Mouse (Mus musculus) hindbrain, embryonic 11.5 days (tissue): ENCODE results near the gene Tmem120b. TPM values are rescaled to one million over a fixed set of nuclear protein-coding genes. Genes with fewer than 3 reads are reported as not detected.
"Not testable (repeated sequence)": the region's sequence is repeated elsewhere in the genome, so short reads cannot be mapped to it uniquely, and the experiment has no call there.

Experiments
- ATAC-seq: fragments of 200-750 bp; cut with Nextera tagmentation; 2 replicates; pipeline ENCODE4 v1.8.0; 2017; ENCODE audit warnings: mild to moderate bottlenecking, moderate TSS enrichment, moderate library complexity; ENCODE audit not compliant: low FRiP score
- DNase-seq: peaks from one replicate; pipeline ENCODE4 v3.0.0-alpha.2; 2015; ENCODE audit warnings: low spot score
- H3K27ac ChIP-seq: fragments of 300-500 bp; sonication (generic); 2 replicates; pipeline ENCODE4 v1.5.1; 2014; ENCODE audit warnings: mild to moderate bottlenecking, low read depth, low read length
- H3K27me3 ChIP-seq: fragments of 300-500 bp; sonication (generic); 2 replicates; pipeline ENCODE4 v1.6.1; 2014; ENCODE audit warnings: mild to moderate bottlenecking, low read length, moderate library complexity, mixed read lengths; ENCODE audit not compliant: control insufficient read depth, insufficient read depth
- H3K36me3 ChIP-seq: fragments of 300-500 bp; sonication (generic); 2 replicates; pipeline ENCODE4 v1.6.1; 2014; ENCODE audit warnings: mild to moderate bottlenecking, low read length, moderate library complexity, mixed read lengths; ENCODE audit not compliant: control insufficient read depth, insufficient read depth
- H3K4me1 ChIP-seq: fragments of 300-500 bp; sonication (generic); replicated peaks from 2 replicates; pipeline ENCODE4 v1.6.1; 2014; ENCODE audit warnings: low read length, mixed read lengths; ENCODE audit not compliant: control insufficient read depth, insufficient read depth
- H3K4me2 ChIP-seq: fragments of 300-500 bp; sonication (generic); replicated peaks from 2 replicates; pipeline ENCODE4 v1.6.1; 2014; ENCODE audit warnings: mild to moderate bottlenecking, low read depth, low read length
- H3K4me3 ChIP-seq: fragments of 300-500 bp; sonication (generic); 2 replicates; pipeline ENCODE4 v1.5.1; 2014; ENCODE audit warnings: low read depth, low read length
- H3K9ac ChIP-seq: fragments of 300-500 bp; sonication (generic); 2 replicates; pipeline ENCODE4 v1.6.1; 2014; ENCODE audit warnings: low read depth, low read length
- H3K9me3 ChIP-seq: fragments of 300-500 bp; sonication (generic); 2 replicates; pipeline ENCODE4 v1.6.1; 2016; ENCODE audit warnings: low read length; ENCODE audit not compliant: control insufficient read depth
- WGBS: fragments of 180-500 bp; shearing (Covaris S2); extraction: QIAGEN DNeasy Blood & Tissue Kit; methylation state at CpG from one replicate; pipeline ENCODE4 v1.1.7; 2014; 5-methylcytosine and 5-hydroxymethylcytosine counted together
- polyA plus RNA-seq: library from polyadenylated mRNA; unstranded; fragments of >200 nt; fragmentation: Nextera tagmentation; extraction: Ambion mirVana; gene quantifications from 2 replicates; pipeline ENCODE4 v1.2.1, GENCODE M21; 2014

The Tmem120b gene
- polyA plus RNA-seq, 1 experiment from 2014 or later: 7.8 TPM

DNA sequence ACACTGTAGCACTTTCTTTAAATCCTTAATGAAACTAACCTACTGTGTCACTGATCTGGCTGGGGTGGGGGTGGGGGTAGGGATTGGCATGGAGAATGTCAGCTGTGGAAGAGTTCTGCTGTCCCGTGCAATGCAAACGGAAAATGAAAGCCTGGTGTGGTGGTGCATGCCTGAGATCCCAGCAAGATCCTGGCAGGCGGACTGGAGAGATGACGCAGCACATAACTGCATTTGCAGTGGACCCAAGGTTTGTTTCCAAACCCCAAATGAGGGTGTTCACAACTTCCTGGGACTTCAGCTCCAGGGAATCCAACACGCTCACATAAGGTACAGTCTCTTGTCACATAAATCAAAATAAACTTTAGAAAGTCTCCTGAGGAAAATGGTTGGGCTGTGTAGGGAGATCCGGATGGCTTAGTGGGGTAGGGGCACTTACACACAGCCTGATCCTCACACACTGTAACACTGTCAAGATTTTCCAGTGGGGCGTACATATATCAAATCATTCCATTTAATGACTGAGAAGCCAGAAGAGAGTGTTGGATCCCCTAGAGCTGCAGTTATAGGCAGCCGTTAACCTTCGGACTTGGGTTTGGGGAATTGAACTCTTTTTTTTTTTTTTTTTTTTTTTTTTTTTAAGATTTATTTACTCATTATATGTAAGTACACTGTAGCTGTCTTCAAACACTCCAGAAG lies 7.4 kb upstream of the Tmem120b start:
- Histone ChIP-seq H3K4me2 (no peak overlapping the region), H3K27ac (no peak overlapping the region), H3K4me1 (no peaks in the 10 kb centered on the region), H3K36me3 (no peaks in the 10 kb centered on the region), H3K4me3 (no peak overlapping the region), H3K27me3 (no peaks in the 10 kb centered on the region), H3K9ac (no peak overlapping the region), H3K9me3 (no peaks in the 10 kb centered on the region)
- 74% methylated on average over 9 of the region's 9 CpGs for WGBS
- no peak for ATAC-seq
- DNase-seq: no peak

DNA sequence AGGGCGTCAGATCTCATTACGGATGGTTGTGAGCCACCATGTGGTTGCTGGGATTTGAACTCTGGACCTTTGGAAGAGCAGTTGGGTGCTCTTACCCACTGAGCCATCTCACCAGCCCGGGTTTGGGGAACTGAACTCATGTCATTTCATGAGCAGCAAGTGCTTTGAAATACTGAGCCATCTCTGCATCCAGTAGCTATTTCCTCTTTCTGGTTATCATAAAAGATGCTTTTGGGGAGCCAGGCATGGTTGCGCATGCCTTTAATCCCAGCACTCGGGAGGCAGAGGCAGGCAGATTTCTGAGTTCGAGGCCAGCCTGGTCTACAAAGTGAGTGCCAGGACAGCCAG lies 6.8 kb upstream of the Tmem120b start:
- not testable (repeated sequence) for H3K27ac ChIP-seq, H3K4me2 ChIP-seq, H3K9me3 ChIP-seq, H3K36me3 ChIP-seq, ATAC-seq, H3K4me1 ChIP-seq, H3K4me3 ChIP-seq, H3K27me3 ChIP-seq, DNase-seq, H3K9ac ChIP-seq
- 80% methylated on average over 6 of the region's 6 CpGs for WGBS

DNA sequence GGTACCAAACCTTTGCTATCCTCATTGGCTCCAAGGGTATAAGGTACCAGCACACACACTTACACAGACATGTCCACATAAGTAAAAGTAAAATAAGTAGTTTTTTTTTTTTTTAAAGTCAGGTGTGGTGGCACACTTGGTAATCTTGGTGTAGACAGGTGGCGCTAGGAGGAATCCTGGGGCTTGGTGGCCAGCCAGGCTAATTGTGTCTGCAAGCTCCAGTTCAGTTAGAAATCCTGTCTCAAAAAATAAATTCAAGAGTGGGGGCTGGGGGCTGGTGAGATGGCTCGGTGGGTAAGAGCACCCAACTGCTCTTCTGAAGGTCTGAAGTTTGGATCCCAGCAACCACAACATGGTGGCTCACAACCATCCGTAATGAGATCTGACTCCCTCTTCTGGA lies 5.1 kb upstream of the Tmem120b start:
- 94% methylated on average over 3 of the region's 3 CpGs for WGBS
- no peak for DNase-seq

DNA sequence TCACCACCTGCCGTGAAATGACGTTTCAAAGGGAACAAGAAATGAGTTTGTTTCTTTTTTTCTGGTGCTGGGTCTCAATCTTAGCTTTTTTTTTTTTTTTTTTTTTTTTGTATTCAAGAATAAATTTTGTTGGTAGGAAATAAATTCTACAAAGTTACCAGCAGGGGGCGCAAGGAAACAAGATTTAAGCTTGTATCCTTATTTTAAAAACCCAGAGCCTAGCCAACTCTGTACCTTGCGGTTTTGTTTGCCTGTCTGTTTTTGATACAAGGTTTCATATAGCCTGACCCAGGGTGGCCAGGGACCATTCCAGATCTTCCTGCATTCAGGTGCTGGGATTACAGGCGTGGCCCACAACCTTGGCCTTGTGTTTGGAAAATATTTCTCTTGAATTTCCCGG lies 4.0 kb upstream of the Tmem120b start:
- H3K27me3 ChIP-seq: no peaks in the 10 kb centered on the region
- H3K9ac ChIP-seq: no peak overlapping the region
- H3K4me2 ChIP-seq: no peak overlapping the region
- WGBS: 37% methylated on average over 6 of the region's 6 CpGs
- DNase-seq: peak; percentile 87
- no peak for ATAC-seq
- no peak overlapping the region for H3K4me3 ChIP-seq
- no peaks in the 10 kb centered on the region for H3K4me1 ChIP-seq
- H3K27ac ChIP-seq: no peak overlapping the region
- H3K36me3 ChIP-seq: no peaks in the 10 kb centered on the region
- H3K9me3 ChIP-seq: no peaks in the 10 kb centered on the region

More for the DNA sequence above, 5.1 kb upstream of the Tmem120b start:
- Histone ChIP-seq H3K36me3 (no peaks in the 10 kb centered on the region), H3K4me1 (no peaks in the 10 kb centered on the region), H3K9me3 (no peaks in the 10 kb centered on the region), H3K9ac (no peak overlapping the region), H3K4me3 (no peak overlapping the region), H3K4me2 (no peak overlapping the region), H3K27me3 (no peaks in the 10 kb centered on the region), H3K27ac (no peak overlapping the region)
- ATAC-seq: no peak

DNA sequence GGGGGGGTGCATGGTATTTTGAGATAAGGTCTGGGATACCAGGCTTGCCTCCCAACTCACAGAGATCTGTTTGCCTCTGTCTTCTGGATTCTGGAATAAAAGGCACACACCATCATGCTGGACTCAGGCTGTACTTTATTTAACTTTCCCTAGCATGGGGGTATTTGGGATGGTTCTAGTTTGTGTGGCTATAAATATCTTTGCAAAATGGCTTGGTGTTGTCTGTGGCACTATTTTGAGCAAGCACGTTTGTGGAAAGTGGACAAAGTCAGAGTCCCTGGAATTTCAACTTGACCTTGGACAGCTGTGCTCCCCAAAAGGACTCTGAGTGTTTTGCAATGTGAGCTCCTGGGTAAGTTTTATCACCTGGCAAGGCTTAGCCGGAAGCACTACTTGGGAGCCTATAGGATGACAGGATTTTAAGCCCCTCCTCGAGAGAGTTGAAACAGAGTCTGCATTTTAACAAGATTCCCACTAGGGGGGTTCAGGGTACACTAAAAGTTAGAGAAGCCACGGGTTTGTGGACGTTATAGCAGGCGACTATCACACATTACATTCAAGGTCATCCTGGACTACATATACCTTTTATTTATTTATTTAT lies 720 bp upstream of the Tmem120b start:
- ATAC-seq (no peak), DNase-seq (peak; percentile 23)
- Histone ChIP-seq H3K9me3 (no peaks in the 10 kb centered on the region), H3K27me3 (no peaks in the 10 kb centered on the region), H3K36me3 (no peaks in the 10 kb centered on the region), H3K4me1 (no peaks in the 10 kb centered on the region), H3K4me2 (no peak overlapping the region), H3K9ac (no peak overlapping the region), H3K4me3 (no peak overlapping the region), H3K27ac (no peak overlapping the region)
- 28% methylated on average over 6 of the region's 6 CpGs for WGBS

DNA sequence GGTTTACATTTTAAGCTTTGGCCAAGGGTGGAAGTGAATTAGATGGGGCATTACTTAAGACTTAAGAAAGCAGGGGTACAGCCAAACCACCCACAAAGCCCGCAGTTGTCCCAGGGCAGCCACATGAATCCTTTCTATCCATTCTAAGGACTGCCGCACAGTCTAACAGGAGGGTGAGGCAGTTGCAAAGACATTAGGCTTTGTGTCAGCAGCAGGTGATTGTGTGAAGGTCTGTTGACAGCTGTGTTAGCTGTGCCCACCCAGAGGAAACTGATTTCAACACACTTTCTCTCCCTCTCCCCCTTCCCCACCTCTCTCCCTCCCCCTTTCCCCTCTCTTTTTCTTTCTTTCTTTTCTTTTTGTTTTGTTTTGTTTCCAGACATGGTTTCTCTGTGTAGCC lies 499 bp downstream of the Tmem120b start:
- no peak overlapping the region for H3K4me2 ChIP-seq
- H3K27me3 ChIP-seq: no peaks in the 10 kb centered on the region
- 92% methylated on average over 2 of the region's 2 CpGs for WGBS
- no peaks in the 10 kb centered on the region for H3K9me3 ChIP-seq
- H3K4me3 ChIP-seq: no peak overlapping the region
- ATAC-seq (no peak), DNase-seq (no peak)
- H3K27ac ChIP-seq: no peak overlapping the region
- no peaks in the 10 kb centered on the region for H3K4me1 ChIP-seq
- H3K9ac ChIP-seq: no peak overlapping the region
- no peaks in the 10 kb centered on the region for H3K36me3 ChIP-seq

DNA sequence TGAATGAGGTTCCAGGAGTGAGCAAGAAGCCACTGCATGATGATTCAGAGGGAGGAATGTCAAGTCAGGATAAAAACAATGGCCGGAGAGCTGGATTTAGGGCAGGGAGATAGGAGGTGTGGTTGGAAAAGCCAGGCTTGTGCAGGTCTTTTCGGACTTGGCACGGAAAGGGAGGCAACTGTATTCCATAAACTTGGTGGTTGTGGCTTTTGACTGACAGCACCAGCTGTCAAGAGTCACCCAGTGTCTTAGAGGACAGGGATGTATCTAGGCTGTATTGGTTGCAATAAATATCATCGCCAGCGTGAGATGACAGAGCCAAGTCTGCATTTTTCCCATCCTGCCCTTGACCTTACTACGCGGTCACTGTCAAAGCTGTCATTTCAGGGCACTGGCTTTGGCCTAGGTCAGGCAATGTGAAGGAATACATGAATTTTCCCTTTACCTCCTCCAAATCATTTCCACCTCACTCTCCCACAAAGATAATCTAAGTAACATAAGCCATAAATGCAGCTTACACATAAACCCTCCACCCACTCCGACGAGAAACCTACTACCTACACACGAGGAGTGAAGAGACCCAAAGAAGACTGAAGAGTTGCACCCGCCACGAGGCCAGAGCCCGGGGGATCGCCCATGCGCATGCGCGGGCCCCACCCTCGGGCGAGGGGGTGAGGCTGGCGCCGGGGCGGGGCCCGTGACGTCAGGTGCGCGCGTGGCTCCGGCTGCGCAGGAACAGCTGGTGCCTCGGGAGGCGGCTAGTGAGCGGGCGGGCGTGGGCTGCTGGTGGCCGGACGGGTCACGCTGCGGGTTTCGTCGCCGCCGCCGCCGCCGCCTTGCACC lies 7.6 kb downstream of the Tmem120b start:
- peak; percentile 88 for ATAC-seq
- WGBS: 8% methylated on average over 45 of the region's 45 CpGs
- peak overlapping the region; percentile 62; the same call in 1 of the 2 replicates for H3K27ac ChIP-seq
- no peaks in the 10 kb centered on the region for H3K36me3 ChIP-seq
- H3K4me3 ChIP-seq: peak overlapping the region; percentile 76
- peak overlapping the region; percentile 73 for H3K9ac ChIP-seq
- DNase-seq: peak; percentile 96
- H3K4me1 ChIP-seq: peaks cover 5% of the 10 kb centered on the region
- no peaks in the 10 kb centered on the region for H3K9me3 ChIP-seq
- peak overlapping the region; percentile 97 for H3K4me2 ChIP-seq
- no peaks in the 10 kb centered on the region for H3K27me3 ChIP-seq

DNA sequence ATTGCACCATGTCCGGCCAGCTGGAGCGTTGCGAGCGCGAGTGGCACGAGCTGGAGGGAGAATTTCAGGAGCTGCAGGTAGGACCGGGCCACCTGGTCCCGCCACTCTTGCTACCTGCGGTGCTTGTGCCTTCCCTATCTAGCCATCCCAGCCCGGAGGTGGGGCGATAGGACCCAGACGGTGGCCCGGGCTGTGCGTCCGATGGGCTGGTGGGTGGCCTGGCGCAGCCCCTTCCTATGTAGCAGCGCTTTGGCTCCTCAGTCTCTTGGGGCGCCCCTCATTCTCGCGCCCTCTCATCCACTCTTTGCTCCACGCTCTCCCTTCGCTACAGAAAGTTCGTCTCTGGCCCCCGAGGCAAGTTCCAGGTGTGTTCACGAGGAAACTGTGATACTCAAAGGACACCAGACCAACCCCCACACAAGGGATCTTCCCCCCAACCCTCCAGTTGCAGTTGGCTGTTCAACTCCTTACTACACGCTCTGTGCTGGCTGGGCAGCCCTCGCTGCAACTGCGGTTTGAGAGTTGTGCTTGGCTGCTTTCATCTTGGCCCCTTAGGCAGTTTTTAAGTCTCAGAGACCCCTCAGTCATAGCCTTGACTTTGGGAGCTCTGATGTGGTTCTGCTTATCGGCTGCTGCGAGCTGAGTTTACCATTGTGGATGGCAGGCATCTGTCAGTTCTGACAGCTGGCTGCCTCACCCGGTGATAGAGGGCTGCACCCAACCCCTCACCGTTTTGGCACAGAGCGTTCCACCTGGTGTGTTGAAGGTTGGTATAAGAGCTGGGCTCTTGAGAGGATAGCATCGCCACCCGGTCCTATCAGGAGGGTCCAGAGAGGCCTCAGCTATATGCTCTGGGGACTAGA lies 8.4 kb downstream of the Tmem120b start:
- WGBS: 5% methylated on average over 27 of the region's 35 CpGs
- no peaks in the 10 kb centered on the region for H3K9me3 ChIP-seq
- H3K27me3 ChIP-seq: no peaks in the 10 kb centered on the region
- H3K36me3 ChIP-seq: no peaks in the 10 kb centered on the region
- peak overlapping the region; percentile 62; the same call in 1 of the 2 replicates for H3K27ac ChIP-seq
- peak overlapping the region; percentile 73 for H3K9ac ChIP-seq
- H3K4me3 ChIP-seq: peak overlapping the region; percentile 76
- peak; percentile 84 for ATAC-seq
- peaks cover 5% of the 10 kb centered on the region for H3K4me1 ChIP-seq
- peak overlapping the region; percentile 97 for H3K4me2 ChIP-seq
- DNase-seq: peak; percentile 72
